Mouse (Mus musculus) ES-E14 (cell line): ENCODE measurements at regions not wholly inside any gene's neighbourhood (a gene's known extent, or its start where the extent isn't known, plus 50 kb on each side); places are given as distances from the start of the nearest gene placed in this dataset.
A peak's percentile ranks its signal among the peaks of the same experiment; 100 is the strongest.

Experiments
- DNase-seq: peaks from one replicate; pipeline ENCODE4 v3.0.0-alpha.2; 2013; ENCODE audit warnings: low read depth, low spot score
- H3K27ac ChIP-seq: 2 replicates; pipeline ENCODE4 v1.5.1; 2012; ENCODE audit warnings: low read depth, mild to moderate bottlenecking, low read length, moderate library complexity, mixed read lengths; ENCODE audit not compliant: poor library complexity, insufficient read depth, severe bottlenecking
- H3K36me3 ChIP-seq: 2 replicates; pipeline ENCODE4 v1.6.1; 2012; ENCODE audit warnings: mild to moderate bottlenecking, low read length, moderate library complexity, mixed read lengths; ENCODE audit not compliant: control insufficient read depth, poor library complexity, insufficient read depth, severe bottlenecking
- H3K4me1 ChIP-seq, 2 experiments: fragments of 150-350 bp in 1 of 2; sonication (generic) in 1 of 2; 2 replicates each; pipeline ENCODE4 v1.6.1; 2012; ENCODE audit warnings: low read length in 2 of 2, mild to moderate bottlenecking in 1 of 2, mixed read lengths in 1 of 2; ENCODE audit not compliant: control insufficient read depth in 2 of 2, insufficient read depth in 2 of 2, poor library complexity in 1 of 2
- H3K4me3 ChIP-seq, 2 experiments: fragments of 150-350 bp in 1 of 2; sonication (generic) in 1 of 2; 2 replicates each; pipeline ENCODE4 v1.5.1; 2012; ENCODE audit warnings: low read length in 2 of 2, low read depth in 1 of 2, mild to moderate bottlenecking in 1 of 2, mixed read lengths in 1 of 2; ENCODE audit not compliant: insufficient read depth in 1 of 2, poor library complexity in 1 of 2, severe bottlenecking in 1 of 2
- H3K9ac ChIP-seq: 2 replicates; pipeline ENCODE4 v1.6.1; 2012; ENCODE audit warnings: low read depth, mild to moderate bottlenecking, low read length, mixed read lengths; ENCODE audit not compliant: poor library complexity, insufficient read depth, severe bottlenecking
- H3K9me3 ChIP-seq: fragments of 150-350 bp; sonication (generic); 2 replicates; pipeline ENCODE4 v1.6.1; 2012; ENCODE audit warnings: low read depth, mild to moderate bottlenecking, low read length; ENCODE audit not compliant: control insufficient read depth, insufficient read depth
- CHD2 ChIP-seq: IDR thresholded peaks from 2 replicates; pipeline ENCODE4 v1.6.1; 2014; ENCODE audit warnings: mild to moderate bottlenecking, low read depth, low read length, inconsistent platforms
- HCFC1 ChIP-seq: IDR thresholded peaks from 2 replicates; pipeline ENCODE4 v1.6.1; 2012; ENCODE audit warnings: low read length, inconsistent platforms, borderline replicate concordance; ENCODE audit not compliant: insufficient read depth
- MAFK ChIP-seq: IDR thresholded peaks from 2 replicates; pipeline ENCODE4 v1.6.1; 2014; ENCODE audit warnings: mild to moderate bottlenecking, low read depth, low read length, inconsistent platforms; ENCODE audit not compliant: insufficient read depth
- ZC3H11A ChIP-seq: IDR thresholded peaks from 2 replicates; pipeline ENCODE4 v1.6.1; 2012; ENCODE audit warnings: low read depth, mild to moderate bottlenecking, inconsistent platforms, low read length, borderline replicate concordance
- ZNF384 ChIP-seq: IDR thresholded peaks from 2 replicates; pipeline ENCODE4 v1.6.1; 2012; ENCODE audit warnings: low read depth, low read length, inconsistent platforms
- in situ Hi-C, 2 experiments: fragments of 600-800 bp; cut with MboI; formaldehyde crosslinking; loops; one replicate each; pipeline ENCODE4 v1.15.1; 2025; ENCODE audit warnings: low sequenced_read_pairs in 2 of 2, inconsistent platforms in 1 of 2; ENCODE audit not compliant: unreplicated experiment in 2 of 2

DNA sequence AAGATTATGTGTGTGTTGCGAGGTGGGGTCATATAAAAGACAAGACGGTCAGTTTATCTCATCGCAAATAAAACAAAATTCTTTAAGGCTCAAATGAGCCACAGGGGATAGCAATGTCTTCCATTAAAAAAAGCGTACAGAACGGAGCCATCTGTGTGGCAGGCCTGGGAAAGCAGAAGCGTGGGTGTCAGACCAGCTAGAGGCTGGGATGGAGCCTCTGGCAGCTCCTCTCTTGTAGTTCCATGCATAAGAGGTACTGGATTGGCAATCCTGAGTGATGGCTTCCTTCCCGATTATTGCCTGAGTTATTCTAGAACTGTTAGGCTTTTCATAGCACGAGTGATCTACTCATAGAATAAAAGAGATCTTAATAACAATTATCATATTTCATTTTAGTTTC lies 318.2 kb upstream of the Sash1 start:
- no peak for TF ChIP-seq MAFK
- TF ChIP-seq ZNF384, result no peak
- no peak for TF ChIP-seq CHD2
- no peak for TF ChIP-seq HCFC1
- no peak for TF ChIP-seq ZC3H11A
- Histone ChIP-seq H3K9ac (no peak overlapping the region), H3K27ac (no peak overlapping the region), H3K9me3 (no peaks in the 10 kb centered on the region), H3K4me3 (no peak overlapping the region), H3K36me3 (no peaks in the 10 kb centered on the region), H3K4me1 (no peaks in the 10 kb centered on the region)
- DNase-seq, result no peak
- in situ Hi-C loops, result no loop called here

DNA sequence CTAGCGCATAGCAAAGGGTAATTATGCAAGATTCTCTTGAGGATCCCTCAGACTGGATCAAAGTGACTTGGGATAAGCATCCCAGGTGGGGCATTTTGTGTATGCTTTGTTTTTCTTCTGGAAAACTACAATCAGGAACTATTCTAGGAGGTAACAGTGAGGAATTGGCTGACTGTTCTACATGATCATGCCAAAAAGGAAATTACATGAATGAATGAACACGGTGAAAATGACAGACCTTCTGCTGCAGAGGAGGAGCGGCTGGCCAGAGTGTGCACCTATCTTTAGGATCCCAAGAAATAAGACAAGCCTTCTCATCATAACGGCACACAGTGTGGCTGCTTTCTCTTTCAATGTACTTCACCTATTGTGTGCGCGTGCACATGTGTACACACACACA lies 317.5 kb upstream of the Sash1 start:
- DNase-seq, result no peak
- TF ChIP-seq MAFK (no peak), HCFC1 (no peak), CHD2 (no peak), ZNF384 (no peak), ZC3H11A (no peak)
- Histone ChIP-seq H3K4me3 (no peak overlapping the region), H3K9me3 (no peaks in the 10 kb centered on the region), H3K4me1 (no peaks in the 10 kb centered on the region), H3K27ac (no peak overlapping the region), H3K9ac (no peak overlapping the region), H3K36me3 (no peaks in the 10 kb centered on the region)
- in situ Hi-C loops, result no loop called here

DNA sequence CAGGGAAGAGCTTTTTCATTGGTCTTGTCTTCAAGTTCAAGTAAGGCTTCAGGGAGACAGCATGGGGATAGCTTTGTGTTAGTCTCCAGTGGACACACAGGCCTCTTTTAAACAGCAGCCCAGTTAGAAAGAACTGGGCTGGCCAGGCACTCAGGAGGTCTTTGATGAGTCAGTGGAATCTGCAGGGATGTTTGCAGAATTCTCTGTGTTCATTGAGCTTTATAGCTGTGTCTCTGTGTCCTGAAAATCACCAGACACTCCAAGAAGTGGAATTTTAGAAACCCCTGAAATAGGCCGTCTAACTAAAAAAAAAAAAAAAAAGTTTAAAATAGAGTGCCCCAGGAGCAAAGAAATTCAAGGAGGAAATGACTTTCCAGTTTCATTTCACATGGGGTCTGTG lies 317.1 kb upstream of the Sash1 start:
- Histone ChIP-seq H3K4me3 (no peak overlapping the region), H3K9me3 (no peaks in the 10 kb centered on the region), H3K4me1 (no peaks in the 10 kb centered on the region), H3K27ac (no peak overlapping the region), H3K9ac (no peak overlapping the region), H3K36me3 (no peaks in the 10 kb centered on the region)
- DNase-seq, result no peak
- TF ChIP-seq MAFK, result no peak
- no peak for TF ChIP-seq HCFC1
- no peak for TF ChIP-seq CHD2
- TF ChIP-seq ZC3H11A, result no peak
- TF ChIP-seq ZNF384, result no peak
- in situ Hi-C loops, result no loop called here

DNA sequence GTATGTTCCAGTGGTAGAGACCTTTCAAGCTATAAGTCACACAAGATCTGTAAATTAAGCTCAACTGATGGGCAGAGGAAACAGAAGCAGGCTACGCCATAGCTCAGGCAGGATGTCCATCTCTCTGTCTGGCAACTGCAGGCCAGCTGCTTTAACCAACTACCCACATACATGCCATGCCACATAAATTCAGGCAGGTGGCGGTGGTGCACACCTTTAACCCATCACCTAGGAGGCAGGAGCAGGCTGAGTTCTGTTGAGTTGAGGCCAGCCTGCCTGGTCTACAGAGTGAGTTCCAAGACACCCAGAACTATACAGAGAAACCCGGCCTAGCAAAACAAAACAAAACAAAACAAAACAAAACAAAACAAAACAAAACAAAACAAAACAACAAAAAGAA lies 289.1 kb upstream of the Sash1 start:
- in situ Hi-C loops, result no loop called here
- Histone ChIP-seq H3K36me3 (no peaks in the 10 kb centered on the region), H3K9ac (no peak overlapping the region), H3K4me3 (no peak overlapping the region), H3K27ac (no peak overlapping the region), H3K4me1 (no peaks in the 10 kb centered on the region), H3K9me3 (no peaks in the 10 kb centered on the region)
- TF ChIP-seq ZNF384 (no peak), ZC3H11A (peak; percentile 61; the same call in 1 of the 2 replicates)
- DNase-seq, result no peak

DNA sequence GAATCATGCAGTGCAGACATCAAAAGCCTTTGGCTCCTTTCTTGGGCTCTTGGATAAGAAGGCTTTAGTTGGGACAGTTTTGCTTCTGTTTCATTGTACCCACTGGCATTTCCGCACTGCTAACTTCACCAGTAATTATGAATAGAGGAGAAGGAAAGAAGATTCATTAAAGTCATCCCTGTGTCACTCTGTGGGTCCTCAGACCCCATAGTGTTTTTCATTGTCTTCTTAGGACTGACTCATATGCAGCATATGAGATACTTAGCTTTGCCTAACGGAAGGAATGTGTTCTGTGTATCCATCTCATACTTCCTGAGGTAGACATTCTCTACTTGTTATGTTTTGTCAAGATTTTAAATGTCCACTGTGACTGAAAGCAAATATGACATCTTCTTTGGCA lies 287.6 kb upstream of the Sash1 start:
- no peak for TF ChIP-seq ZC3H11A
- no peak for TF ChIP-seq ZNF384
- no peak for TF ChIP-seq HCFC1
- TF ChIP-seq MAFK, result no peak
- TF ChIP-seq CHD2, result no peak

More for the DNA sequence above, 287.6 kb upstream of the Sash1 start:
- no peaks in the 10 kb centered on the region for H3K36me3 ChIP-seq
- H3K9ac ChIP-seq, result no peak overlapping the region
- no peaks in the 10 kb centered on the region for H3K4me1 ChIP-seq
- H3K27ac ChIP-seq, result no peak overlapping the region
- in situ Hi-C loops, result no loop called here
- no peak for DNase-seq
- H3K9me3 ChIP-seq, result no peaks in the 10 kb centered on the region
- no peak overlapping the region for H3K4me3 ChIP-seq
